Mouse (Mus musculus) lung, postnatal 10 days (tissue): ENCODE measurements around the gene Abcc9.
"Not testable (repeated sequence)": the region's sequence is repeated elsewhere in the genome, so short reads cannot be mapped to it uniquely, and the experiment has no call there.

Experiments
- DNase-seq: peaks from one replicate; pipeline ENCODE4 v3.0.0; 2021

Gene Abcc9

DNA sequence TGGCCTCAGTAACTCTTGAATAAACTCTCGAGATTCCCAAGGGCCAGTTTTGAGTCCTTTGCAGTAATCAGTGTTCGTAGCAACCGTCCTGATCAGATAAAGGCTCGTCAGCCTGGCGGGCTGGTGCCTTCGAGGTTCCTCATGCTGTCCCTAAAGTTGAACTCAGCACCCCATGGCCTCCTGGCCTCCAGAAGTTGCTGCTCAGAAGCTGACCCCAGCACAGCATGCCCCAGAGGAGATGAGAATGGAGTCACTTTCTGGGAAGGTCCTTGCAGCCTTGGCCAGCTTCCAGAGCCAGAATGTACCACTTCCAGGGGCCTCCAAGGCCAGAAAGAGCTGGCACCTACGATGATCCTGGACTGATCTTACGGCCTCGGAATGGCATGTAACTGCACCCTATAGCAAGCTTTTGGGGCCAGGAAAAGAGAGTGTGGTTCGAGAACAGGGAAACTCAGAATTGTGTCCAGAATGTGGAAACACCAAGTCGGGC, 1.4 kb upstream of the Abcc9 start:
- DNase-seq = no peak

DNA sequence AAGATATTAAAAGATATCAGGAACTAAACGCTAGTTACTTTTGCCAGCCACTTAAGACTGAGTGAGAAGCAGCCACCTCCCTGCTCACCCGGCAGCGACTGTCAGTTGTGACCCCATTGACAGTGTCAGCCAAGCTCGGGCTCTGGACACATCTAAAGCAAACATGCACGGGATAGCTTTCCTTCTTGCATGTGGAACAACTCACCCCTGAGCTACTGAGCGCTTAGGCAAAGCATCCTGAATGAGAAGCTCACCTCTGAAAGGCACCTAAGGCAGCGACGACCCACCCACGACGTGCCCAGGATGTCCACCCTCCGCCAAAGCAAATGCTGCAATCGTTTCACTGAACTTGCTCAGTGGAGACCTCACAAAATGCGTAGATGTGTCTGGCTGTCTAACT, 954 bp downstream of the Abcc9 start:
- no peak for DNase-seq

- no peak for DNase-seq
Measured at GRCm38 (mm10) chr6:142700753-142701152, 1.4 kb downstream of the Abcc9 start.

GRCm38 (mm10) chr6:142692085-142692484, 10.0 kb downstream of the Abcc9 start:
- no peak for DNase-seq

DNA sequence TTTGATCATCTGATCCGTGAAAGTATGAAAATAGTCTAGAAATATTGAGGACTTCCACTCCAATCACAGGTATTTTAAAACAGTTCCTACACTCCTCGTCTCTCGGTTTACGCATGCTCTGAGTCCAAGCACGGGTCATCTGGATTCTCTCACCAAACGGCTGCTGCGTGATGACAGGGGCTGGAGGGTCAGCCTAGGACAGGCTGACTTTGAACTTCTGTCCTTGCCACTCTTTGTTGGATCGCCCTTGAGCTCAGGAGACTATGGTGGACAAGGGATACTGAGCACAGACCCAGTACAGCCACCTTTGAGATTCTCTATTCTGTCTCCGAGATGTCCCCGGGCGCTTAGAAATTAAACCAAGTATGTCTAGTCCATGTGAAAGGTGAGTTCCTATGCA, 12.4 kb downstream of the Abcc9 start:
- DNase-seq = no peak

DNA sequence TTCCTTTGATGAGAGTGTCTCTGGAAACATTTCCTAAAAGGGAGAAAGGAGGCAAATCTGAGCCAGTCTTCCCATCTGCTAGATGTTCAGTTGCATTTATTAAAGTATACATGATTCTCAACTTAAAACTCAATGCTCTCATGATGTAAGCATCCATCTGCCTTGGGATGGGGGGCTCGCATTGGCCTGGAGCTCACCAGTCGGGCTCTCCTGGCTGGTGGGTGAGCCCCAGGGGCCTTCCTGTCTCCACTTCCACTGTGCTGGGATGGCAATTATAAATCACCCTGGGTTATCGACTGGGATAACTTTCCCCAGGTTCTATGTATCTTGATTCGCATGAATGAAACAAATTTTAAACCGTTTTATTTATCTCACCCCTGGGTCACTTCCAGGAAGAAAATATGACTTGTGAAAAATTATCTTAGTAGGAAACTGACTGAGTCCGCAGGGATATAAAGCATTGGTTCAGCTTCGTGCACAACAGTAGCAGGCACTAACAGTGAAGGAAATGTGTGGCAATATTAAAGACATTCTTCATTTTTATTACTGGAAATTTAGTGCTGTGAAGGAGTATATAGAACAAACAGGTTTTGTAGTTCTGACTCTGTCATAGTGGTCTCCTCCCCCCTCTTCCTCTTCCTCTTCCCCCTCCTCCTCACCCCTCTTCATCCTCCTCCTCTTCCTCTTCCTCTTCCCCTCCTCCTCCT, 19.0 kb downstream of the Abcc9 start:
- no peak for DNase-seq

- DNase-seq = no peak
Measured at GRCm38 (mm10) chr6:142670021-142670420, 32.1 kb downstream of the Abcc9 start.

DNA sequence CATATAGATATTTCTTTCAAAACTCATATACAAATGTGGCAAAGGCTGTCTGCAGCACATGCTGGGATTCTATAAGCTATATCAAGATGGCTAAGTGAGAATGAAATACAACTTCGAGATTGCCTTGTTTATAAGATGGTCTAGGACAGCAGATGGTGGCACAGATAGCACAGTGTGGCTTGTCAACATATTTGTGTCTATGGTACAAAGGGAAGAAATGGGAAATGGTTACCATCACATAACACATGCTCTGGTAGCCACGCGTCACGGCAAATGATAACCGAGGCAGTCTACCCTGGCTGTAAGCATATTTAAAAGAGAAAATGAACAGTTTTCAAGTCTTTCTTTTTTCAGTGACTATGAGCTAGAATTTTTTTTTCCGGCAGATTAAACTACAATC, 32.8 kb downstream of the Abcc9 start:
- no peak for DNase-seq

DNA sequence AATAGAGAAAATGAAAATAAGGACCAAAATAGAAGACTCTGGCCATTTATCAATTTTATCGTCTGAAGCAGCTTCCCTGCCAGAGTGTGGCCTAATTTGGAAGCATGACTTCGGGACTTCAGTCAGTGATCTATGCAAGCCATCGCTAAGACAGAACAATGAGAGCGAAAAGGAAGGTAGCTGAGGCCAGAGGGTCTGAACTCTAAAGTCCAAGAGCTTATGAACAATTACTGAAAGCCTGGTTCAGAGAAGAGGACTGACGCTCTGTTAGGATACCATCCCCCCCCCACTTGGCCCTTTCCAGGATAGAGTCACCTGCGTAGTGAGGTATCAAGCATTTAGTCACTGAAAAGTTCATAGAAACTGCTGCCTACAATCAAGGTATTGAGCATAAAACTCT, 33.3 kb downstream of the Abcc9 start:
- no peak for DNase-seq

- no peak for DNase-seq
Measured at GRCm38 (mm10) chr6:142668419-142668766, 33.7 kb downstream of the Abcc9 start.

- peak; percentile 51 for DNase-seq
Measured at GRCm38 (mm10) chr6:142667701-142668418, 34.3 kb downstream of the Abcc9 start.

- DNase-seq = not testable (repeated sequence)
Measured at GRCm38 (mm10) chr6:142662056-142662455, 40.1 kb downstream of the Abcc9 start.

GRCm38 (mm10) chr6:142659038-142659437, 43.1 kb downstream of the Abcc9 start:
- DNase-seq = peak; percentile 27

- DNase-seq = no peak
Measured at GRCm38 (mm10) chr6:142654561-142654960, 47.6 kb downstream of the Abcc9 start.

DNA sequence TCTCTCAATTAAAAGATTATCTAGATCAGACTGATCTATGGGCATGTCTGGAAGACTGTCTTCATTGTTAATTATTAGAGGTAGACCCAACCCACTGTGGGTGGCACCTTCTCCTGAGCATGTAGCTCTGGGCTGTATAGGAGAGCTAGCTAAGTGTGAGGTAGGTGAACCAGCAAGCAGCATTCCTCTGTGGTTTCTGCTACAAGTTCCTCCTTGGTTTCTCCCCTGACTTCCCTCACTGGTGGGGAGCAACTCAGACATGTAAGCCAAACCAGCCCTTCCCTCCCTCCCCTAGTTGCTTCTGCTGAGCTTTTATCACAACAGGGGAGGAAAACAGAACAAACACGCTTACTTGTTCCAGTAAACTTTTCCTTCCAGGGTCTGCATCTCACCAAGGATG, 49.9 kb downstream of the Abcc9 start:
- no peak for DNase-seq

DNA sequence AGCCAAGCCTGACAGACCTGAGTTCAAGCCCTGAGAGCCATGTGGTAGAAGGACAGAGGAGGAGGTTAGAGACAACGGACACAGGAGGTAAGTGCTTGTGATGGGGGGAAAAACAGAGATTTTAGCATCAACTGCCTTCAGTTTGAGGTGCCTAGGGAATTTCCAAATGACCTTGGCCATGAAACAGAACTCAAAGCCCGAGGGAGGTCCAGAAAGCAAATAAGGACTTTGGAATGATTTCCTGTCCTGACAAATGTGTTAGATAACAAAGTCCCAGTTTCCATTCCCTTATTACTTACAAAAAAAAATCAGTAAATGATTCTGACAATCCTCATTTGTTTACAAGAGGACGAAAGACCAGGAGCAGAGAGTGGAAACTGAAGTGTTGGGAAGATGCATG, 52.8 kb downstream of the Abcc9 start:
- DNase-seq = no peak

- no peak for DNase-seq
Measured at GRCm38 (mm10) chr6:142645474-142645873, 56.6 kb downstream of the Abcc9 start.

- no peak for DNase-seq
Measured at GRCm38 (mm10) chr6:142639301-142639700, 62.8 kb downstream of the Abcc9 start.

- DNase-seq = no peak
Measured at GRCm38 (mm10) chr6:142635654-142636053, 66.5 kb downstream of the Abcc9 start.

GRCm38 (mm10) chr6:142635185-142635583, 66.9 kb downstream of the Abcc9 start:
- no peak for DNase-seq

DNA sequence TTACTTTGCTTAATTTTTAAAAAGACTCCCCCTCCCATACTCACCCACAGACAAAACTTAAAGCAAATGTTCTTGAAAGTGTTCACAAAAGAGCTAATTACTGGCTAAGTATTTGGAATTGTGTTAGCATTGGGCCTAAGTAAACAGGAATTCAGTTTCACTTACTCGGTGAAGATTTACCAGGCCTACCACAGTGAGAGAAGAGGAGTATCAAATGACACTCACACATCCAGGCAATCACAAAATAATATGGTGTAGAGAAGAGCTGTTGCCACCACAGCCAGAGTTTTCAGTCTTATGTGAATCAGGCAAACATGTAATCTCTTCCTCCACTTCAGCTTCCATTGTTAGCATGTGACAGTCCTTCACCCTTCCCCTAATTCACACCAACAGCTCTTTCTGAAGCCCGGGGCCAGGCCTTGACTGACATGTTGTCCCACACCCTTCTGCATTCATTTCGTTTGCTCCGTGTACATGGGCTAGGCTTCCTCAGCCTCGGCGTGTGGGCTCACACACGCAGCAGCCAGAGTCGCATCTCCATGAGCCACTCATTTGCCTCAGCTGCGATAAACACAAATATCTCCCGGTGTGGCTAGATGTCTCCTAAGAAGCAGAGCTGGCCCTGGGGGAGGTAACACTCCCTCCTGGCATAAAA, 67.5 kb downstream of the Abcc9 start:
- no peak for DNase-seq

DNA sequence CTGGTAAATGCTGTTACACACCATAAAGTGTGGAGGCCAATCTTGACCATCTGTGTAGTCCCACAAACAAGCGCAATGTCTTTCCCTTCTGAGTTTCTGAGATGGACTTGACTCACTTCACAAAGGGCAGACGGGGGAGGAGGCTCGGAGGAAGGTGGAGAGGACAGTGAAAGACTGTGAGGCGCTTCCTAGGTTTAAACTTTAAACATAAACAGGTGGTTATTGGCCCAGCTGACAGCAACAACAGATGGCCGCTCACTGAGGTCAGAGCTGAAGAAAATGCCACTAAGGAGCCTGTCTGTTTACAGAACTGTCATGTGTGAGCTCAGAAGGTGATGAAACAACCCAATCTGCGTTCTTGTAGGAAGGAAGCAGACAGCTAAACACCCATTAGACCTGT, 78.8 kb downstream of the Abcc9 start:
- no peak for DNase-seq

DNA sequence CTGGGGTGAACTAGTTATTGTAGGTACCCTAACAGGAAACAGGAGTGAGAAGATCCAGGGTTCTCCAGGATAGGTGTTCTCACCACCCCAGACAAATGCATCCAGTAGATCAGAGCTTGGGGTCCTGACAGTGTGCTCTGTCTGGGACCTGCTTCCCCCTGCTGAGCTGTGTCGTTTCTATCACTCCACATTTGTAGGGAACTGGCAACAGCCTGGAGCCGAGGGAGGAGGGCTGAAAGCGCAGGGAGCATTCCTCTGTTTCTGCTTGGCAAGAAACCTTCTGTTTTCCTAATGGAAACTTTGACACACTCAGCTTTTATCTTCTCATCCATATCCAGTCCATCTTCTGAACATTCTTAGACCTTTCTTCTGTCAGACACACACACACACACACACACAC, 85.5 kb downstream of the Abcc9 start:
- peak; percentile 71 for DNase-seq

DNA sequence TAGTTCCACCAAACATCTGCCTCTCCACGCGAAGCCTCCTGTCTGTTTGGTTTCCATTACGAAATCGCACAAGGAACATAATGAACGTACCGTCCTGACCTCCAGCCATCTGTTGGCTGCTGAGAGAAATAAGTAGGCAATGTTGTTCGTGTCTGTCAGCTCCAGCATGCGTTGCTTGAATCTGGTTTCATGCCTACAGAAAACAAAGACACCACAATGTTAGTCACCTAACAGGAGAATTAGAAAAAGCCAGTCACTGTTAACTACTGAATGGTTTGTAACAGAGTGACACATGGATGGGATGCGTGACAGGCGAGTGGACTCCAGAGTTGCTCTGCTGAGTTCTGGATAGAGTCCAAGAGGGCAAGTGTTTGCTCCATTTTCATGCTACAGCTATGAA, 87.8 kb downstream of the Abcc9 start:
- DNase-seq = peak; percentile 51
